Mouse (Mus musculus): ENCODE measurements around the gene Tcp10b.
A peak's percentile ranks its signal among the peaks of the same experiment; 100 is the strongest.
"Not testable (repeated sequence)": the region's sequence is repeated elsewhere in the genome, so short reads cannot be mapped to it uniquely, and the experiment has no call there.

Tcp10b gene

DNA sequence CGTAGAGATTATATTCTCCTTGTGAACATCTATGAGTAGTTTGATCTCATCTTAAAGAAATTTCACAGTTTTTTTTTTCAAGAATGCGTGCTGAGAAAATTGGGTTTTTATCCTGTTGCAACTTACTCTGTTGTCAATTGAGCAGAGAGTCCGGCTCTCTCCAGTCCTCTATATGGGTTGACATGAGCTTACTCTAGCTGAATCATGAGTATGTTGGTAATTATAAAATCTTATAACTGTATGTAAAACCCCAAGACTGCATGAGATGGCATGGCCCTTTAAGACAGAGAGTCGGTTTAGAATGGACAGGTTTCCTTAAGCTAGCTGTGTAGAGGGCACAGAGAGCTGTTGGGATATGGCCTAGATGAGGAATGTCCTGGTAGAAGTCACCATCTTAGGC is at the start of gene Tcp10b:
Gene Tcp10b (plus strand): TSS at position 301 of the 400 bp plus-strand sequence.
- not testable (repeated sequence) for DNase-seq (ENCODE audit: extremely low read depth, low read depth)

DNA sequence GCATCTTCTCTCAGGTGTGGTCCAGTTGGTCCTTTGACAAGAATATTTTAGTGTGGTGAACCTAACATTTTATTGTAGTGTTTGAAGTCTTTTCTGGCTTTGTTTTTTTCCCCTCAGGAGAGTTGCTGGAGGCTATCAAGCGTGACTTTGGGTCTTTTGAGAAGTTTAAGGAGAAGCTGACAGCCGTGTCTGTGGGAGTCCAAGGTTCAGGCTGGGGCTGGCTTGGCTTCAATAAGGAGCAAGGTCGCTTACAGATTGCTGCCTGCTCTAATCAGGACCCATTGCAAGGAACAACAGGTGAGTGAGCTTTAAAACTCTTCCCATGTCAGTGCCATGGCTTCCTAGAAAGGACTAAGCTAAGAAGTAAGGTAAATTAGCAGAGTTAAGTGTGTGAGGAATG is 47.6 kb upstream of the Tcp10b start:
- no peak for DNase-seq (ENCODE audit: extremely low read depth, low read depth)

DNA sequence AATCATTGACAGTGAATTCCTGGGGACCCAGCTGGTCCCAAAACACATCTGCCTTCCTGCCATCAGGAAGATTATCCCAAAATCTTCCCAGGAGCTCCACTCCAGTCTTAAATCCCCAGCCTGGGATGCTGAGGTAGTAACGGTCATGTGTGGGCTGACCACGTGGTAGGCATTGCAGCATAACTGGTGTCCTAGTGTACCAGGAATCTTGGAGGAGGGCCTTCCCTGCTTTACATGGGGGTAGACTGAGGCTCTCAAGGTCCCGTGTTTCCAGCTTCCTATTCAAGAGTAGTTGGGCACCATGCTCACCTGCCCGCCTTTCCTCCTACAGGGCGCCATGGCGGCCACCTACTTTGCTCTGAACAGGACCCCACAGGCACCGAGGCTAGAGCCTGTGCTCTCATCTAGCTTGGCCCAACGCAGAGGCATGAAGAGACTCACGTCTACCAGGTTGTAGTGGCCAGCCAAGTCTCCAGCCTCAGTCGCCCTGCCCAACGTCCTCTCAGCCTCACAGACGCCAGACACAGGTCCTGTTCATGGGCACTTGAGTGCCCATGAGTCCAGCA is 24.2 kb upstream of the Tcp10b start:
- DNase-seq (ENCODE audit: extremely low read depth, low read depth) = not testable (repeated sequence)

DNA sequence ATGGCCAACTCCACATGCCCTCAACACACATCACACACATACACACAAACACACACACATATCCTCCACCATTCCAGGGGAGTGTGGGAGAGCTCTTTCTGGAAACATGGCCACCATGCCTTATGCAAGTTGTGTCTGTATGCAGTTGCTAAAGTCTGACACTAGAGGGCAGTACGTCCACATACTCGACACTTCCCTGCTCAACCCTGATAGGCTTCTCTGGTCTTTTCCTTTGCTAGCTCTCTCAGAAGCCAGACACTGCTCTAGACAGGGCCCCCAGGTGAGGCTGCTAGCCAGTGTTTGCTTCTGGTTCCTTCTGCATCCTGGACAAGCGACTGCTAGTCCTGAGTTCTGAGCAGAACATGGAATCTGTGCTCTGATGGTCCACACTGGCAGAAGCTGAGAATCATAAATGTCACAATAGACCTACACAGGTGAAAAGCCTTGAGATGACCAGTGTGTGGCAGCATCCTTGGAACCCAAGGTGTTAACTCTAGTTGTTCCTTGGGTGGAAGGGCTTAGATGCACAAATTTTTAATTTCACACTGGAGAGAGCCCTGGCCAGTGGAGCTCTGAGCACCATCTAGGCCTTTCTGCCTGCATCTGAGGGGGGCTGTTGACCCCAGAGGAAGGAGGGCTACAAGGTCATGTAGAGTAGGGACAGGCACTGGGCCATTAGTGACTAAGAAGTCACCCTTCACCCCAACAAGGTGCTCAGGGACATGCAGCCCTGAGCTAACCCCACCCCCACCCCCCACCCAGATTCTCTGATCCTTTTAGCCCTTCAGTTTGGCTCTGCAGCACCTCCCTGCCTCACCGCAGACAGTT is 16.8 kb upstream of the Tcp10b start:
- peak; percentile 12 for DNase-seq (ENCODE audit: extremely low read depth, low read depth)

DNA sequence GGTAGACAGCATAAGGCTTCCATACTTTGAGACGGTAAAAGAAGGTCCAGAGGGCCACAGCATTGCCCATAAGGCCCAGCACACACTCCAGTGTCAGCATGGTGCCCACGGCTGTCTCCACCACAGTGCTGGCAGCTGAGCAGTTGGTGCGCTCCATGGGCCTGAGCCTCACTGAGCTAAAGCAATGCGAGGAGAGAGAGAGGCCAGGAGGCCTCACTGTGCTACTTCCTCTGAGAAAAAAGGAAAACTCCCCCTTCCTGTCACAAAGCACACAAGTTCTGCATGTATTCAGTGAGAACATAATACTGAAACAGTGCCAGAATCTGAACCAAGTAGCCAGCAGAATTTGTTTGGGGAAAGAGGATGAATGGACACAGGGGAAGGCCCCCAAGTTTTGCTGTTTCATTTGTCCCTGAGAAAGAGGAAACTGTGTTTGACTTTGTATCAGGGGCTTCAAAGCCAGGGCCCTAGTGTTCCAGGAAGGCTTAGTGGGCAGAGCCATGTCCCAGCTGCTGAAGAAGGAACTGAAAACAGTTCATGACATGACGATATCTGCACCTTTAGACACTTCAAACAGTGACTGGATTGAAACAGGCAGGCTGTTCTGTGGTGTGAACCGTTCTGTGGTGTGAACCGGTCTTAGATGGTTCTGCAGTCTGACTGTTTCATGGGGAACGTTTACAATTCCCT is 8.6 kb upstream of the Tcp10b start, which contains the start of gene Gpr31b:
Gene Gpr31b (minus strand): TSS at position 173 of the 690 bp plus-strand sequence.
- not testable (repeated sequence) for DNase-seq (ENCODE audit: extremely low read depth, low read depth)

DNA sequence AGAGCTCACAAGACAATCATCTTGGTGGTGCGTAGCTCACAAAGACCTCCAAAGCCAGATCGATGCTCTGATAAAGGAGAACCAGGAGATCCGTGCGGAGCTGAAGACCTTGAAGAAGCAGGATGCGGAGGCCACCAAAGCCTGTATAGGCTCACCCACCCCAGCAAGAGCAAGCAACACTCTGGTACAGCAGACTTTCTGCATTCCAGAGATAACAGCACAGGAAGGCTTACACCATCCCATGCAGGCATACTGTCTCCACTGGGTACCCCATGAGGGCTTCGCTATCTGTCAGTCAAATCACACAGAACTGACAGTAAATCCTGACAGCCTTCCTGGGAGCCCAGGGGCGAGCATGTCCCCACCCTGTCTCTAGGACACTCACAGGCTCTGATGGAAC is 2.0 kb downstream of the Tcp10b start:
- DNase-seq (ENCODE audit: extremely low read depth, low read depth) = not testable (repeated sequence)

DNA sequence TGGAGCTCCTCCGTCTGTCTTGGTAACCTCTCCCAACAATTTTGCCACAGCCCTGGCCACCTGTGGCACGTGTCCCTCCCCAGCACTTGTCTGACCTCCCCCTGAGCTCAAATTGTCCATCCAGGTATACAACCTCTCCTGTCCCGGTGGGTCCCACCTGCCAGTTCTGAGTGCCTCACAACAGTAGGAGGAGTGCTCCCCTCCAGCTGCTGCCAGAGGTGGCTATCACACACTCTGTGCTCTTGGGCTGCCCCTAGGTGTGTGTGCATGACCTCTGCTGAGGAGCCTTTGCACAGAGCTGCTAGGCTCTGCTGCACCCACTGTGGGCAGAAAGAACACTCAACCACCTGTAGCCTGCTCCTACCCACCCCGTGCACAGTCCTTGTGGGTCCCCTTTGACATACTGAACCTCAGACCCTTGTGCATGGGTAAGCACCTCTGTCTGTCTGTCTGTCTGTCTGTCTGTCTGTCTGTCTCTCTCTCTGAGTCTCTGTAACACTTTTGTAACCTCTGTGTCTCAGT is 7.0 kb downstream of the Tcp10b start:
- DNase-seq (ENCODE audit: extremely low read depth, low read depth) = not testable (repeated sequence)

DNA sequence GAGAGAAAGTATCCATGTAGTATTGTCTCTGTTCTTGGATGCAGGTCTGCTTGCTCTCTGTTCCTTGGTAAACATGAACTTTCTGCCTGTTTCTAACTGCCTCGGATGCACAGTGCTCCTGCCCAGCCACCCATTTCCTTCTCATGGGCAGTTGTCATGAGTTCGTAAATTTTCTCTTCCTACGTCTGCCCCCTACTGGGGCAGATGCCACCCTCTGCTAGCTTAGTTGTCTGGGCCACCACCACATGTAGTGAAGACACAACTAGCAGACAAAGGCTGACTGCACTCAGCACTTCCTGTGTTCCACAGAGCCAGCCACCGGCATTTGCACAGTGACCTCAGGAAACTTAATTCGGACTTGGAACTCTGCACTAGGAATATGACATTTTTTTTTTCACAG is 8.3 kb downstream of the Tcp10b start:
- DNase-seq (ENCODE audit: extremely low read depth, low read depth) = not testable (repeated sequence)

DNA sequence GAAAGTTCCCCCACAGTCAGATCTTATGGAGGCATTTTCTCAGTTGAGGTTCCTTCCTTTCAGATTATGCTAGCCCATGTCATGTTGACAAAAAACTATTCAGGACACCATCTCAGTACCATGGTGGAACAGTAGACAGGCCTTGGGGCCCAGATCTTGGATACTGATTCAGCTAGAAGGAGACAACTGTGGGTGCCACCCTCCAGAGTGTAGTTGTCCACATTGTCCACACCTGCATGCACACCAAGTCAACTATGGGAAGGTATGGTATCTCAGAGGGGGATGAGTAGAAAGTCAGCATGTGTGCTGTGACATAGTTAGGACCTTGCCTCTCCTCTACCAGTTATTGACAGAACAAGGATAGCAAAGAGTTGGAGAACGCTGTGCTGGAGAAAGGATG is 30.6 kb downstream of the Tcp10b start:
- not testable (repeated sequence) for DNase-seq (ENCODE audit: extremely low read depth, low read depth)

DNA sequence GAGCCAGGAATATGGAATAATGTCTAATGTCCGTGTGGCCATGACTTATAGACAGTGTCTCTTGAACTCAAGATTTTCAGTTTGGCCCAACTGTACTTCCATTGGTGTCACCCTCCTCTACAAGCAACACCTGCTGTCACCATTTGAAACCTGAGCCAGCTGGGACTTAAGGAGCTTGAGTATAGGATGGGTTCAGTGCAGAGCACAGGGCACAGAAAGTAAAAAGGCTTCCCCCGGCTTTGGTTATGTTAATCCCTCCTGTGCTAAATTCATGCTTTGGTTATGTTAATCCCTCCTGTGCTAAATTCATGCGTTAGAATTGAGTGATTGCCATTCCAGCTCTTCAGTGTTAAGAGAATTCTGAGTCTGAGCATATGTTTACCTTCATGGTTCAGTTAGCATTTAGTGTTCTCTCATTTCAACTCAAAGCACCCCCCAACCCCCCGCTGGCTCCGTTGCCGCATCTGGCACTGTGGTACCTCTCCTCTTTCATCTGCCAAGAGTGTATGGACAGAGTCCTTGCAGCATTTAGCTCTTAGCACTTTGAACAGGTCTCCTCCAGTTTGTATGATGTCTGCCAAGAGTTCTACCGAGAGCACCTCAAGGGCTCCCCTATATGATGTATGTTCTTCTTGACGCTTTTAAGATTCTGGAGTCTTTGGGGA is 31.3 kb downstream of the Tcp10b start:
- DNase-seq (ENCODE audit: extremely low read depth, low read depth) = not testable (repeated sequence)

DNA sequence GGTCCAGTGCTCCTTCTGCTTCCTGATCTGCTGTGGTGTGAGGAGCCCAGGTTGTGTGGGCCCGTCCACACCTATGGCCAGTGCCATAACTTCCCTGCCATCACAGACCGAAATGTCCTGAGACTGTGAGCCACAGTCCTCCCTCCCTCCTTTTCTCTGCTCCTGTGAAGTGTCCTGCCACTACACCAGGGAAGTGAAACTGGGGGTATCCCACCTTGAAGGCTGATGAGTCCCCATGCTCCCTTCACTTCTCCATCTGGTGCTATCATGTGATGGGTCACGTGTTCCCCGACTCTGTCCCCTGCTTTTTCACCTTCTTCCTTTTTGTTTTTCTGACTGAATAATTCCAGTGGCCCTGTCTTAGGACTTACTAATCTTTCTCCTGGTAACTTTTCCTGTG is 32.1 kb downstream of the Tcp10b start:
- not testable (repeated sequence) for DNase-seq (ENCODE audit: extremely low read depth, low read depth)

DNA sequence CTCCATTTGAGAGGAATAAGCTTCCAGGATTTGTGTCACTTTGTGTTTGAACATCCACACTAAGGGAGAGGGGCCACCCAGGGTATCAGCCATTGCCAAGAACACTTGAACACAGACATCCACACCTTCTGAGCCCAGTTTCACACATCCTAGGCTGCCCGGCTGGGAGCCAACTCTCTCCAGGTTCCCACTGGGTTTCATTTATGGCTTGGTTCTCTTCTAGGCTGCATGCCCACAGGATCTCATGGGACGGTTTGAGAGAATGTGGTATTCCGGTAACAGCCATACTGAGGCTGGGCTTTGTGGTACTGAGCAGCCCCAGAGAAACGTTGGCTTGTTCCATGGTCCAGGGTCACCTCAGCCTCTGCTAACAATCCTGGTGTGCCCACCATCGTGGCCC is 45.7 kb downstream of the Tcp10b start:
- not testable (repeated sequence) for DNase-seq (ENCODE audit: extremely low read depth, low read depth)

DNA sequence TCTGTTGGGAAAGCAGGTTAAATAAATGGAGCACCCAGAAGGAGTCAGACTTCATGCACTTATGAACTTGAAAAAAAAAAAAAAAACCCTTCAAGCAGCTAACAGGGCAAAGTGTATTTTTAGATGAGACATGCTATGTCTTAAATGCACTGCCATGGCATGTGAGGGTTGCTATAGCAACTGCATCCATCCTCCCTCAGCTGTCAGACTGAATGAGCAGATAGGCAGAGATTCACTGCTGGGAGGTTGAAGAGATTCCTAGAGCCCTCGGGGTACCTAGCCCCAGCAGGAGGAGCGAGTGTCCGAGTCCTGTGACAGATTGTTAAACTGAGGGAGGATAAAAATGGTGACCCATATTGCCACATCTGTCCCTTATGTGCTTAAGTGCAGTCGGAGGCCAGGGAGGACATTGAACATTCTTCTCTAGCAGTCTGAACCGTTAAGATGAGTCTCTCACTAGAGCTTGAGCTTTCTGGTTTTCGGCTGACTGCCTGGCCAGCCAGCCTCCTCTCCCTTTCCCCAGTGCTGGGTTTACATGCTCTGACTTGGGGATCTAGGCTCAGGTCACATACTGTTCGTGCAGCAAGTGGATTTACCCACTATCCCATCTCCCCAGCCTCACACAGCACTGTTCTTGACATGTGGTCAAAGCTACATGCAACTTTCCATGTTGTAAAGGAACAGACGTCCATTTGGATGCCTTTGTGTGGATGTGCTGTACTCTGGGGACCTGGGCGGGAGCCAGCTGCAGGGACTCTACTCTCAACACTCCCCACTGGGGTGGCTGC is 51.8 kb downstream of the Tcp10b start:
- DNase-seq (ENCODE audit: extremely low read depth, low read depth) = not testable (repeated sequence)

DNA sequence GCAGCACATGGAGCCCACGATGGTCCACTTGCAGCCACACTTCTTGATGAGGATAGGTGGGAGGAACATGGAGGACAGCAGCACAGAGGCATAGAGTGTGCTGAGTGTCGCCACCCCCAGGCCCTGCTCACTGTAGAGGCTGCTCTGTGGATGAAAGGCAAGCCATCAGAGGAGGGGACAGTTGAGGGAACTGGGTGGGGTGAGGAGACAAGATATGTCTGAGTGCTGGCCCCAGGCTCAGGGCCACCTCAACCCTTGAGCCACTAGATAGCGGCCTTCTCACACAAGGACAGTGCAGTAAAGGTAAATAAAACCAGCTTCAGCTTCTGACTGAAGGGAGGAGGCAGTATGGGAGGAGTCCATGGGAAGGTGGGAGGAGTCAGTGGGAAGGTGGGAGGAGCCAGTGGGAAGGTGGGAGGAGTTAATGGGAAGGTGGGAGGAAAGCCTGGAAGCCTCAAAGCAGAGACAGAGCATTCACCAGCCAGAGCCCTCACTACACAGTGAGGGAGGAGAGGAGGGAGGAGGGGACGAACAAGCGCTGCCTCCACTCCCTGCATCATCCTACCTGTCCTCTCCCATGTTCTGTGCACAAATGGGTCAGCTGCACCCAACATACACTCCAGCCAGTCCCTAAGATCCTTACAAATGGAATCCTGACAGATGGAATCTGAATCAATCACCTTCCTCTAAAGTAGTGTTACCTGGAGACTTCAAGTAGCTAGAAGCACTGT is 62.6 kb downstream of the Tcp10b start:
- DNase-seq (ENCODE audit: extremely low read depth, low read depth) = not testable (repeated sequence)

DNA sequence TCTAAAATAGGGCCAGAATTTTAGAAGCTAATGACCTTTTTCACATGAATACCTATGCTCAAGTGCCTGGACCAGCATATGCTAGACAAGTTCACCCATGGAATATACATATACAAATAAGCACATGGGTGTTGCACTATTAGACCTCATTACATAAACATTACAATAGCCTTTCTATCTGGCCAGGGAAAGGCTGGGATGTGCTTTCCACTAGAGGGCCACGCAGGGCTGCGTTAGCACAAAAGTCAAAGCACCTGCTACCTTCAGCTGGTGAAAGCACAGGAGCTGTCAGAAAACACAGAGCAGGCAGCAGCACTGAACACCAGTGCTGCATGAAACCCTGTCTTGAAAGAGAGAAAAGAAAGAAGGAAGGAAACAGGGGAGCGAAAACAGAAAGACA is 63.3 kb downstream of the Tcp10b start:
- DNase-seq (ENCODE audit: extremely low read depth, low read depth) = not testable (repeated sequence)

DNA sequence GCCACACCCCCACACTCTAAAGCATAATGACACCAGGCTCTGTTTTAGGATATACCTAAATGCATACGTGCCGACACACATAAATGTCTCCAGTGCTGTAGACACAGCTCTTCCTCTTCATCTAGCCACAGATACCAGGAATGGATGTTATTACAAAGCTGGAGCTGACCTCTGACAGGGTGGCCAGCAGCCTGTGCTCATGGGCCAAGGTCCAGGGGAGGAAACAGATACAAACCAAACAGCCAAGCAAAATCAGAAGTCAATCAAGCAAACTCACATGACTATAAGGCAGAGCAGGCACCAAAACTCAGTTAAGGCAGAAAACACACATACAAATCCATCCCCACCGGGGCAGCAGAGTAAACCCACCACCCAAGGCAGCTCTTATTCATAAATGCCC is 68.4 kb downstream of the Tcp10b start:
- DNase-seq (ENCODE audit: extremely low read depth, low read depth) = not testable (repeated sequence)

DNA sequence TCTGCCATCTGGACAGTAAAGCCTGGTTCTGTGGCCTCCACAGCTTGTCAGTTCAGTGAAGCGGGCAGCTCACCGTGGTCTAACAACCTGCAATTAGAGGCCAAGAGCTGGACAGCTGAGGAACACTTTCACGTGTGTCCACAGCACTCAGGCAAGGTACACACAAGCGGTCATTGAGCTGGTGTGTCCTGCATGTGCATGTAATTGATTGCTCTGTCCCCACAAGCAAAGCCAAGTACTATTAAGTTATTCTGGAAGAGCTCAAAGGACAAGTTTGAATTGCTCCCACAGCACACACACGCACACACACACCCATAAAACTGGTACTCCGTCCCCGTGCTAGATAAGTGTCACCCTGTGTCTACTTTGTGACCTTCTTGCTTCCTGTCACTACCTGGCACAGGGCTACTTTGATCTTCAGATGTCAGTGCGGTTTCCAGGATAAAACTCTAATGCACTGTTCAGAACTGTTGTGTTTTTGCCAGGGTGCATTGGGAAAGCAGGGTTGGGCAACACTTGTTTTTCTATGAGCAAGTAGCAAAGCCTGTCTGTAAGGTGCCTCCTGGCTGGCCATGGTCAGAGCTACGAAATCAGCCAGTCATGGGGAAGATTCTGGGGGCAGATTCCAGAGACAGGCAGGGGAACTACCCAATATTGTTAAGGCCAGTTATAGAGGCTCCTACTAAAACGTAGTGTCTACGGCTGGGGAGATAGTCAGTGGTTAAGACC is 69.0 kb downstream of the Tcp10b start:
- DNase-seq (ENCODE audit: extremely low read depth, low read depth) = not testable (repeated sequence)

DNA sequence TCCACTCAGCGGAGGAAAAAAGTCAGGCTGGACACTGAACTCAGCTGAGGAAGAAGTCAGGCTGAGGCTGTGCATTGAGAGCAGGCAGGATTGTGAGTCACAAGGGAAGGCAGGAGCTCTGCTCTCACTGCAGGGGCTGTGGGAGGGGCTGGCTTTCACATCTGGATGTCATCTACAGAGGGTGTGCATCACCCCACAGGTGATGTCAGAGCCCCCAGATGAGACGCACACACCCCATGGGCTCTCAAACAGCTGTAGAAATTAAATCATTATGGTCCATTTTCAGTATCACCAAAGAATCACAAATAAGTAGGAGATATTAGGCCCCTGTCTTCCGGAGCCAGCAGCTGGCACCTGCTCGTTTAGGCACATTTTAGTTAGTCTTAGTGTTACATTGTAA is 70.8 kb downstream of the Tcp10b start, which contains the start of gene Unc93a:
Gene Unc93a (minus strand): TSS at position 101 of the 400 bp plus-strand sequence.
- not testable (repeated sequence) for DNase-seq (ENCODE audit: extremely low read depth, low read depth)
